Mouse (Mus musculus) ES-E14 (cell line): ENCODE results near the gene Ntn1.

Experiments
- HCFC1 ChIP-seq: IDR thresholded peaks from 2 replicates; pipeline ENCODE4 v1.6.1; 2012; ENCODE audit warnings: low read length, inconsistent platforms, borderline replicate concordance; ENCODE audit not compliant: insufficient read depth
- MAFK ChIP-seq: IDR thresholded peaks from 2 replicates; pipeline ENCODE4 v1.6.1; 2014; ENCODE audit warnings: mild to moderate bottlenecking, low read depth, low read length, inconsistent platforms; ENCODE audit not compliant: insufficient read depth
- ZC3H11A ChIP-seq: IDR thresholded peaks from 2 replicates; pipeline ENCODE4 v1.6.1; 2012; ENCODE audit warnings: low read depth, mild to moderate bottlenecking, inconsistent platforms, low read length, borderline replicate concordance

DNA sequence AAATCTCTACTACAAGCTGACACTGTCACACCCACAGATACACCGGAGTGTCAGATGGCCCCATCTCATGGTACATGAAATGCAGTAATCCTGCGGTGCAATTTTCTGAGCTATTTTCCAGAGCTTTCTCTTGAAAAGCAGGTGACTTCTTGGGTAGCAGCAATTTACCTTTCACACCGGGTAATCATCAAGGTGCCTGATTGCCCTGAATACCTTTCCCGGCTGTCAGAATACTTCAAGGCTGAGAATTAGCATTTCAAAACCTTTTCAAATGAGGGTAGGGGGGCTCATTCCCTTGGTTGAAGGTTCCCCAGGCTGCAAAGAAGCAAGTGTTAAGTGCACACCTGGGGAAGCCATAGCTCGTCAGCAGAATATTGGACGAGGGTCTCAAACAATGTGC is 52.5 kb downstream of the Ntn1 start:
- TF ChIP-seq ZC3H11A (no peak), HCFC1 (no peak), MAFK (no peak)
